Mouse (Mus musculus) left cerebral cortex, adult 2 months (tissue): ENCODE results near the gene Aff1. TPM values are rescaled to one million over a fixed set of nuclear protein-coding genes. Genes with fewer than 3 reads are reported as not detected.
A peak's percentile ranks its signal among the peaks of the same experiment; 100 is the strongest.

Experiments used
- DNase-seq, 2 experiments: peaks; one replicate each; pipeline ENCODE4 v3.0.0; 2021 to 2022; ENCODE audit warnings: low spot score in 2 of 2, mixed read lengths in 1 of 2; ENCODE audit errors: extremely low spot score in 1 of 2
- H3K27ac ChIP-seq: fragments of 200-600 bp; 2 replicates; pipeline ENCODE4 v1.8.1; 2022
- H3K4me3 ChIP-seq: fragments of 200-600 bp; 2 replicates; pipeline ENCODE4 v1.8.1; 2022
- CTCF ChIP-seq: fragments of 200-600 bp; IDR thresholded peaks from 2 replicates; pipeline ENCODE4 v1.8.1; 2022; ENCODE audit warnings: antibody characterized with exemption, mild to moderate bottlenecking, moderate library complexity
- intact Hi-C: fragments of 180-260 bp; cut with DNase I; formaldehyde crosslinking; loops from one replicate; pipeline ENCODE4 v1.15.1; 2025
- total RNA-seq, 2 experiments: library from RNA; stranded (reverse); gene quantifications; 2 replicates each; pipeline ENCODE4 v1.2.3; 2021

Gene Aff1
- total RNA-seq, 2 experiments from 2014 or later: 12.8 to 16.7 TPM

- DNase-seq: no peak
- H3K27ac ChIP-seq: no peak overlapping the region
- TF ChIP-seq CTCF: no peak
- H3K4me3 ChIP-seq: no peak overlapping the region
- intact Hi-C loops: no loop called here
These were observed 27.0 kb downstream of the Aff1 start for GRCm38 (mm10) chr5:103719131-103719530.

GRCm38 (mm10) chr5:103719851-103720250 lies 27.7 kb downstream of the Aff1 start:
- no peak for DNase-seq
- intact Hi-C loops: no loop called here
- H3K27ac ChIP-seq: no peak overlapping the region
- H3K4me3 ChIP-seq: no peak overlapping the region
- TF ChIP-seq CTCF: no peak

- intact Hi-C loops: no loop called here
- TF ChIP-seq CTCF: no peak
- H3K27ac ChIP-seq: no peak overlapping the region
- no peak for DNase-seq
- no peak overlapping the region for H3K4me3 ChIP-seq
These were observed 28.8 kb downstream of the Aff1 start for GRCm38 (mm10) chr5:103720967-103721366.

GRCm38 (mm10) chr5:103721490-103721889 lies 29.3 kb downstream of the Aff1 start:
- no peak overlapping the region for H3K27ac ChIP-seq
- no peak overlapping the region for H3K4me3 ChIP-seq
- intact Hi-C loops: no loop called here
- no peak for DNase-seq
- TF ChIP-seq CTCF: no peak

GRCm38 (mm10) chr5:103722721-103723120 lies 30.5 kb downstream of the Aff1 start:
- Histone ChIP-seq H3K27ac (no peak overlapping the region), H3K4me3 (no peak overlapping the region)
- DNase-seq: no peak
- intact Hi-C loops: no loop called here
- TF ChIP-seq CTCF: no peak

GRCm38 (mm10) chr5:103724384-103724783 lies 32.2 kb downstream of the Aff1 start:
- Histone ChIP-seq H3K4me3 (no peak overlapping the region), H3K27ac (no peak overlapping the region)
- intact Hi-C loops: no loop called here
- no peak for DNase-seq
- no peak for TF ChIP-seq CTCF

GRCm38 (mm10) chr5:103724823-103725222 lies 32.6 kb downstream of the Aff1 start:
- TF ChIP-seq CTCF: no peak
- intact Hi-C loops: no loop called here
- no peak for DNase-seq
- Histone ChIP-seq H3K27ac (no peak overlapping the region), H3K4me3 (no peak overlapping the region)

- intact Hi-C loops: no loop called here
- H3K27ac ChIP-seq: no peak overlapping the region
- DNase-seq: no peak
- H3K4me3 ChIP-seq: no peak overlapping the region
- no peak for TF ChIP-seq CTCF
These were observed 33.3 kb downstream of the Aff1 start for GRCm38 (mm10) chr5:103725268-103726149.

- Histone ChIP-seq H3K27ac (no peak overlapping the region), H3K4me3 (no peak overlapping the region)
- intact Hi-C loops: no loop called here
- no peak for TF ChIP-seq CTCF
- DNase-seq: no peak
These were observed 34.2 kb downstream of the Aff1 start for GRCm38 (mm10) chr5:103726281-103726938.

GRCm38 (mm10) chr5:103727777-103728395 lies 35.7 kb downstream of the Aff1 start:
- no peak overlapping the region for H3K4me3 ChIP-seq
- no peak for TF ChIP-seq CTCF
- no peak overlapping the region for H3K27ac ChIP-seq
- intact Hi-C loops: no loop called here
- DNase-seq: no peak

- Histone ChIP-seq H3K27ac (no peak overlapping the region), H3K4me3 (no peak overlapping the region)
- intact Hi-C loops: no loop called here
- no peak for TF ChIP-seq CTCF
- DNase-seq: no peak
These were observed 37.1 kb downstream of the Aff1 start for GRCm38 (mm10) chr5:103729225-103729624.

- Histone ChIP-seq H3K27ac (no peak overlapping the region), H3K4me3 (no peak overlapping the region)
- intact Hi-C loops: no loop called here
- DNase-seq: no peak
- TF ChIP-seq CTCF: peak; percentile 5; the same call in 1 of the 2 replicates
These were observed 38.0 kb downstream of the Aff1 start for GRCm38 (mm10) chr5:103730142-103730541.
